Mouse (Mus musculus): ENCODE results near the gene Zfp65. TPM values are rescaled to one million over a fixed set of nuclear protein-coding genes. Genes with fewer than 3 reads are reported as not detected.

The Zfp65 gene
- 10 to 100 TPM in 1 of 2 experiments, 1 to 10 TPM in 1; 9.3 to 17.4 TPM for total RNA-seq (2023)

DNA sequence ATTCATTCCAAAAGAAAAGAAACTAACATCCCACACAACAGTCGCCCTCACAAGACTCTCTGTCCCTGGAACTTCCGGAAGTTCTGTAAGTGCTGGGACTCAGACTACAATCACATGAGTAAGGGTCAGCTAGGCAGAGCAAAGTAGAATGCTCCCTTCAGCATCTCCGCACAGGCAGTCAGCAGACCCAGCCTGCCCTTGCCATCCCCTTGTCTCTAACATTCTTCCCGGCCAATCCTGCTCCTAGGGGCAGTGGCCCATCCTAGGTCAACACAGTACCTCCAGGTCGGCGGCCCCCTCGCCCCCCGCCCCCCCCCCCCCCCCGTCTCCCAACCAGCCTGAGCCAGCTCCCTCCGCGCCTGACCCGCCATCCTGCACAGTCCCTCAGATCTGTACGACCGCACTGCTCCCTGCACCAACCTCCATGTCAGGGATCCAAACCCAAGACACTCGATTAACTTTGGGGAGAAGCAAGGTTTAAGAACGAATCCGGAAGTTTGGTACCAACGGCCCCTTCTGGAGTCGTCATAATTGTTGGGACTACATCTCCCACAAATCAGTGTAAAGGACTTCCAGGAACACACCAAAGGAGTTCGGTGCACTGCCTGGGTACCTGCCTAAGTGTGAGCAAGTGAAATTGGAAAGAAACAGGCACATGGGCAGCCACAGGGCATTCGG, at the start of gene Zfp65:
Gene Zfp65, minus strand, starts transcription at position 533 of the 678 bp plus-strand sequence.

DNA sequence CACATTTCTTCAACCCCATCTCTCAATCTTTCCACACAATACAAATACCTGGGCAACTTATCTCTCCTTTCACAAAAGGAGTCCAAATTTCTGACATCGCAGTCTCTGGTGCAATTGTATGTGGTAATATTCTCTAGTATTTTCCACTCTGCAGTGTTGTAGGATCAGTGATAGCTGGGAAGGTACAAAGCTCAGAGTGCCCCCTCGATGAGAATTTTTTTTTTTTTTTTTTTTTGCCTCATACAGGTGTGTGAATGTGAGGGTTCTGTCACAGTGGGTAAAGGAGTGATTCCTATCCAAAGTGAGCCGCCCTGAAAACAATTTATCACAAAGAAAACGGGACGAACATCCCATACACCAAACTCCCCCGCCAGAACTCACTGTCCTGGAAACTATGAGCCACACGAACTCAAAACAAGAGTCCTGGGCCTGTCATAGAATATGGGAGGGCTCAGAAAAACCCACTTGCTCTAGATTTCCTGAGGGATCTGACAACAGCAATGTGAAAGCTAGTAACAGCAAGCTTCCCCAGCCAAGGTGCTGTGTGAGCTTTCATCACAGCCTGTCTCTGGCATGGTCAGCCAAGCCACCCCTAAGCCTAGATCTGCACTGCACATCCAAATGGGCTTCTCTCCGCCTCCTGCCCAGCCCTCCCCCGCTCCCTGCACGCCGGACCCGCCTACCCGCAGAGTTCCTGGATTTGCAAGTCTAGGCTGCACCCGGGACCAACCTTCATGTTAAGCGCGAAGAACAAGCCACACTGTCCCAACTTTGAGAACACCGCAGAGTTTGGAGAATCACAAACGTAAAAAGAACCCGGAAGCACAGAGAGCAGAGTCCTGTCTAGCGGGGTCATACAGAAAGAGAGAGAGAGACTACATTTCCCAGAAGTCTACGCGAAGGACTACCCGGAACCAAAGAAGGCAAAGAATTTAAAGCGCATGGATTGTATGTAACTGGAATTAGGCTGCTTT, 25.6 kb upstream of the Zfp65 start, which contains the start of gene Zfp85:
Gene Zfp85, minus strand, starts transcription at position 896 of the 974 bp plus-strand sequence.

DNA sequence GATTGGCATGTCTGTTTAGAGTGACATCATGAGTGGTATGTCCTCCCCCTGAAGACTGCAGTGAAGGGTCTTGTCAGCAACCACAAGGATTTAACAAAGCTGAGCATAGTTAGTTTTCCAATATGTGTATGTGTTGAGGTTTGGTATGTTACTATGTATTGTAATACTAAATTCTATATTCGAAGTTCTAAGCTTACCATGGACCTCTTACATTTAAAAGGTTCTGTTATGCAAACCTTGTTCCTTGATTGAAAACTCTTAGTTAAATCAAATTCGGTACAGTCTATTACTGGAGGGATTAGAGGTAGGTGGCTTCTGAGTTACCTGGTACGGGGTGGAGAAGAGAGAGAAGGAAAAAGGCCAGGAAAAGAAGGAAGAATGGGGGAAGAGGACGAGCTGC, 42.0 kb downstream of the Zfp65 start, which contains the start of gene Zfp738:
Gene Zfp738, minus strand, starts transcription at position 101 of the 400 bp plus-strand sequence.

Other genes with a start within 250 kb of the Zfp65 start
- 10 to 100 TPM; 17.1 to 18.3 TPM for gene Zfp874b, start 244.9 kb downstream of the Zfp65 start, total RNA-seq (2023)
- 10 to 100 TPM; 12.6 to 13.9 TPM for gene Zfp58, start 228.6 kb downstream of the Zfp65 start, total RNA-seq (2023)
- not detected for gene Gm26965, start 203.0 kb downstream of the Zfp65 start, total RNA-seq (2023)
- 10 to 100 TPM; 23.3 to 25.2 TPM for gene Zfp87, start 203.0 kb downstream of the Zfp65 start, total RNA-seq (2023)
- 1 to 10 TPM; 8.6 to 9.3 TPM for gene Zfp748, start 175.3 kb downstream of the Zfp65 start, total RNA-seq (2023)
- gene Zfp729b, start 119.5 kb downstream of the Zfp65 start, total RNA-seq (2023) = 10 to 100 TPM; 15.6 to 15.8 TPM
- 1 to 10 TPM; 3.3 to 8.8 TPM for gene Gm49345, start 91.4 kb downstream of the Zfp65 start, total RNA-seq (2023)
- gene Zfp729a, start 91.4 kb downstream of the Zfp65 start, total RNA-seq (2023) = 10 to 100 TPM; 12.3 to 15.7 TPM
- 10 to 100 TPM; 14.2 to 16.6 TPM for gene Zfp738, start 42.1 kb downstream of the Zfp65 start, total RNA-seq (2023)
- 1 to 10 TPM; 4.9 to 5.0 TPM for gene Zfp85, start 26.1 kb upstream of the Zfp65 start, total RNA-seq (2023)
- gene Zfp493, start 50.5 kb upstream of the Zfp65 start, total RNA-seq (2023) = 1 to 10 TPM; 1.0 to 2.1 TPM
- gene Zfp273, start 84.6 kb upstream of the Zfp65 start, total RNA-seq (2023) = 1 to 10 TPM; 4.3 to 5.5 TPM
- gene Gm10037, start 101.9 kb upstream of the Zfp65 start, total RNA-seq (2023) = not detected
- gene BC048507, start 134.2 kb upstream of the Zfp65 start, total RNA-seq (2023) = not detected

All from T-cell, adult 66 days (primary cell).